9 mouse cellular contexts compared by ENCODE assay signal in the genomic region with DNA sequence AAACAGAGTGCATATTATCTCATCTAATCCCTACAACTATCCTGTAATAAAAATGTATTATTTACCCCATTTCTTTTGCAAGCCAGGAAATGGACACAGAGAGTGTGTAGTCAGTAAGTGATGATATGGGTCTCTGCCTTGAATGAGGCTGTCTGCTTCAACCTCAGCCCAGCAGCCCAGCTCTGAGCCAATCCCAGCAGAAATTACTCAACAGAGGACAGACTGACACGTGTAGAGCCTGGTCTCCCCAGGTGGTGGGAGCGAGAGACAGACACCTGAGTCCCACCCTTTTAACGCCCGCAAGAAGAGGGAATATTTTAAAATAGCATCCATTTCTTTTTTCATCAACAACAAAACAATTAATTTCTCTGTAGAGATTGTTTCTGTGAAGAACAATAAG.
DNase-seq lines count a peak whose midpoint lies in the region; ATAC-seq and TF ChIP-seq lines count a peak whose summit lies in the region.
"Had no signal": no experiment of that assay in that cellular context is flagged by ENCODE, and none has a peak within 500 bp of the region (broad histone marks: within the 10 kb centered on the region; RNA-seq: fewer than 3 reads in every experiment).

No protein-coding gene starts in this region.

- H3K9ac ChIP-seq in liver, embryonic 12.5 days = no peak overlapping the region
- no peak overlapping the region for H3K9ac ChIP-seq in liver, postnatal 0 days (replicated peaks)
- peak overlapping the region; percentile 50; the same call in 1 of the 2 replicates for H3K9ac ChIP-seq in forebrain, embryonic 12.5 days
- H3K9ac ChIP-seq in intestine, embryonic 15.5 days = no peak overlapping the region
- H3K9ac ChIP-seq in neural tube, embryonic 13.5 days = peak overlapping the region; percentile 59

- no peaks in the 10 kb centered on the region for H3K27me3 ChIP-seq in liver, embryonic 12.5 days (replicated peaks)
- H3K27me3 ChIP-seq in liver, postnatal 0 days (ENCODE audit: insufficient read depth, low read length) = no peaks in the 10 kb centered on the region
- H3K27me3 ChIP-seq in forebrain, embryonic 12.5 days = peaks cover 22% of the 10 kb centered on the region
- no peaks in the 10 kb centered on the region for H3K27me3 ChIP-seq in intestine, embryonic 15.5 days (replicated peaks)
- no peaks in the 10 kb centered on the region for H3K27me3 ChIP-seq in neural tube, embryonic 13.5 days

- ATAC-seq in liver, embryonic 12.5 days = no peak
- ATAC-seq in liver, postnatal 0 days = no peak
- ATAC-seq in forebrain, embryonic 12.5 days (ENCODE audit: low FRiP score) = peak; percentile 37; the same call in 1 of the 2 replicates
- no peak for ATAC-seq in intestine, embryonic 15.5 days
- 0 out of 2 replicates have a peak, but pooled peaks have one; percentile 41 for ATAC-seq in neural tube, embryonic 13.5 days (ENCODE audit: low read depth)

- no peaks in the 10 kb centered on the region for H3K9me3 ChIP-seq in liver, embryonic 12.5 days (replicated peaks)
- H3K9me3 ChIP-seq in liver, postnatal 0 days (ENCODE audit: low read length) = no peaks in the 10 kb centered on the region; the same call in 1 of the 2 replicates
- H3K9me3 ChIP-seq in forebrain, embryonic 12.5 days = no peaks in the 10 kb centered on the region
- H3K9me3 ChIP-seq in intestine, embryonic 15.5 days = no peaks in the 10 kb centered on the region
- no peaks in the 10 kb centered on the region for H3K9me3 ChIP-seq in neural tube, embryonic 13.5 days

- no peak for TF ChIP-seq EP300 in liver, postnatal 0 days (IDR thresholded peaks at IDR 0.05; ENCODE audit: low read depth)

- H3K27ac ChIP-seq in liver, embryonic 12.5 days = no peak overlapping the region
- H3K27ac ChIP-seq in liver, postnatal 0 days (ENCODE audit: low read depth) = no peak overlapping the region
- H3K27ac ChIP-seq in forebrain, embryonic 12.5 days = no peak overlapping the region
- H3K27ac ChIP-seq in intestine, embryonic 15.5 days = no peak overlapping the region
- H3K27ac ChIP-seq in neural tube, embryonic 13.5 days (replicated peaks) = peak overlapping the region; percentile 79; the same call in 1 of the 2 replicates

- H3K4me3 ChIP-seq in liver, embryonic 12.5 days = 0 out of 2 replicates have a peak overlapping the region, but pooled peaks have one; percentile 15
- no peak overlapping the region for H3K4me3 ChIP-seq in liver, postnatal 0 days (ENCODE audit: low read depth, low read length)
- H3K4me3 ChIP-seq in forebrain, embryonic 12.5 days (replicated peaks) = no peak overlapping the region
- H3K4me3 ChIP-seq in intestine, embryonic 15.5 days (replicated peaks) = peak overlapping the region; percentile 17; the same call in 1 of the 2 replicates
- peak overlapping the region; percentile 23; the same call in 1 of the 2 replicates for H3K4me3 ChIP-seq in neural tube, embryonic 13.5 days

- no peaks in the 10 kb centered on the region for H3K36me3 ChIP-seq in liver, embryonic 12.5 days
- H3K36me3 ChIP-seq in liver, postnatal 0 days (replicated peaks; ENCODE audit: insufficient read depth, low read length) = no peaks in the 10 kb centered on the region
- no peaks in the 10 kb centered on the region for H3K36me3 ChIP-seq in forebrain, embryonic 12.5 days (replicated peaks)
- no peaks in the 10 kb centered on the region for H3K36me3 ChIP-seq in intestine, embryonic 15.5 days
- H3K36me3 ChIP-seq in neural tube, embryonic 13.5 days = no peaks in the 10 kb centered on the region
- H3K36me3 ChIP-seq: G1E had no signal

- WGBS in liver, embryonic 12.5 days (ENCODE audit: insufficient replicate concordance) = 33% methylated on average over 4 of the region's 4 CpGs
- WGBS in liver, postnatal 0 days (ENCODE audit: insufficient replicate concordance) = 35% methylated on average over 4 of the region's 4 CpGs
- WGBS in forebrain, embryonic 12.5 days = 12% methylated on average over 4 of the region's 4 CpGs
- WGBS in intestine, embryonic 15.5 days = 42% methylated on average over 4 of the region's 4 CpGs
- WGBS in neural tube, embryonic 13.5 days = 8% methylated on average over 4 of the region's 4 CpGs

- no peak for TF ChIP-seq CTCF in liver, postnatal 0 days (IDR thresholded peaks at IDR 0.05; ENCODE audit: low read depth)

- no peaks in the 10 kb centered on the region for H3K4me1 ChIP-seq in liver, embryonic 12.5 days
- H3K4me1 ChIP-seq in liver, postnatal 0 days (ENCODE audit: insufficient read depth) = peaks cover 2% of the 10 kb centered on the region; the same call in 1 of the 2 replicates
- peaks cover 14% of the 10 kb centered on the region for H3K4me1 ChIP-seq in forebrain, embryonic 12.5 days
- H3K4me1 ChIP-seq in intestine, embryonic 15.5 days (replicated peaks) = peaks cover 8% of the 10 kb centered on the region; the same call in 1 of the 2 replicates
- H3K4me1 ChIP-seq in neural tube, embryonic 13.5 days (replicated peaks) = peaks cover 19% of the 10 kb centered on the region

- no peak for DNase-seq in liver, postnatal 0 days
- DNase-seq in left cerebral cortex, adult 8-10 months (ENCODE audit: low spot score in 2 of 2) = no peak
- DNase-seq in gastrocnemius, postnatal 4 days (ENCODE audit: low spot score in 2 of 2) = no peak
- DNase-seq: thymus, adult 18-20 months had no signal

- peak overlapping the region; percentile 46 for H3K4me2 ChIP-seq in liver, embryonic 12.5 days
- no peak overlapping the region for H3K4me2 ChIP-seq in liver, postnatal 0 days (ENCODE audit: low read depth, low read length)
- peak overlapping the region; percentile 54 for H3K4me2 ChIP-seq in forebrain, embryonic 12.5 days
- H3K4me2 ChIP-seq in intestine, embryonic 15.5 days (replicated peaks) = peak overlapping the region; percentile 60
- peak overlapping the region; percentile 52 for H3K4me2 ChIP-seq in neural tube, embryonic 13.5 days

Comparison
In these comparisons a context has a peak if more than half of its experiments do, and no peak if none do; other contexts are left out.
1. H3K4me3 ChIP-seq: peak in liver, embryonic 12.5 days (single experiment), intestine, embryonic 15.5 days (single experiment) and neural tube, embryonic 13.5 days (single experiment); none in liver, postnatal 0 days (single experiment) and forebrain, embryonic 12.5 days (single experiment).
2. ATAC-seq: peak in forebrain, embryonic 12.5 days (single experiment) and neural tube, embryonic 13.5 days (single experiment); none in liver, embryonic 12.5 days (single experiment), liver, postnatal 0 days (single experiment) and intestine, embryonic 15.5 days (single experiment).
3. H3K9ac ChIP-seq: peak in forebrain, embryonic 12.5 days (single experiment) and neural tube, embryonic 13.5 days (single experiment); none in liver, embryonic 12.5 days (single experiment), liver, postnatal 0 days (single experiment) and intestine, embryonic 15.5 days (single experiment).